Mouse (Mus musculus) megakaryocyte, embryonic 14.5 days (primary cell): ENCODE results near the gene Gsto2. TPM values are rescaled to one million over a fixed set of nuclear protein-coding genes. Genes with fewer than 3 reads are reported as not detected.
A peak's percentile ranks its signal among the peaks of the same experiment; 100 is the strongest.

ENCODE experiments used
- H3K27me3 ChIP-seq: replicated peaks from 2 replicates; pipeline ENCODE3; 2012; ENCODE audit warnings: inconsistent platforms
- H3K36me3 ChIP-seq: replicated peaks from 2 replicates; pipeline ENCODE3; 2012; ENCODE audit warnings: low read length, inconsistent platforms, mixed read lengths
- H3K4me1 ChIP-seq: 2 replicates; pipeline ENCODE4 v1.6.1; 2012; ENCODE audit warnings: inconsistent platforms
- H3K4me3 ChIP-seq: replicated peaks from 2 replicates; pipeline ENCODE3; 2012; ENCODE audit warnings: moderate library complexity, mild to moderate bottlenecking, inconsistent platforms
- H3K9me3 ChIP-seq: 2 replicates; pipeline ENCODE4 v1.6.1; 2012; ENCODE audit warnings: inconsistent platforms
- FLI1 ChIP-seq: IDR thresholded peaks from 2 replicates; pipeline ENCODE4 v1.6.1; 2012; ENCODE audit warnings: low read length, inconsistent platforms, mixed read lengths
- GATA1 ChIP-seq: IDR thresholded peaks from 3 replicates; pipeline ENCODE4 v1.6.1; 2012; ENCODE audit warnings: mixed read lengths, low read length, inconsistent platforms, borderline replicate concordance
- polyA plus RNA-seq: library from polyadenylated mRNA; stranded (reverse); fragments of >175 nt; gene quantifications from 2 replicates; pipeline ENCODE4 v1.2.3, GENCODE M21; 2012; ENCODE audit warnings: low replicate concordance; ENCODE audit not compliant: insufficient read depth

The Gsto2 gene
- polyA plus RNA-seq, 1 experiment, result not detected

DNA sequence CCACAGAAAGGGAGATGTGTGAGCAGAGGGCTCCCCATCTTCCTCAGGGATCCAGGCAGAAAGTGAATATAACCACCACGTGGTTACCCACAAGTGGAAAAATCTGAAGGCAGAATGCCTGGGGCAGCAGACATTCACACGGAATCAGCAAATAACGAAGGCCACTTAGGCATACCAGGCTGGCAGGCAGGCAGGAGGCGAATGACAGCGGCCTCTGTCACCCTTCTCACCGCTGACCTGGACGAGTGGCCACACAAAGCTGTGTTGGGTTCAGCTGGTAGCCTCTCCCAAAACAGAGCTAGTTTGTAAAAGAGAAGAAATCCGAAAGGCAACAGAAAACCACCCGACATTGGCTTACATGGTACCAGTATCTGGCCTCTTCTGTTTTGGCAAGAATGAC lies 52.7 kb downstream of the Gsto2 start:
- no peaks in the 10 kb centered on the region for H3K27me3 ChIP-seq
- H3K36me3 ChIP-seq, result peaks cover 18% of the 10 kb centered on the region
- no peak for TF ChIP-seq FLI1
- TF ChIP-seq GATA1, result no peak
- peaks cover 40% of the 10 kb centered on the region for H3K4me1 ChIP-seq
- no peaks in the 10 kb centered on the region for H3K9me3 ChIP-seq
- H3K4me3 ChIP-seq, result peak overlapping the region; percentile 99

DNA sequence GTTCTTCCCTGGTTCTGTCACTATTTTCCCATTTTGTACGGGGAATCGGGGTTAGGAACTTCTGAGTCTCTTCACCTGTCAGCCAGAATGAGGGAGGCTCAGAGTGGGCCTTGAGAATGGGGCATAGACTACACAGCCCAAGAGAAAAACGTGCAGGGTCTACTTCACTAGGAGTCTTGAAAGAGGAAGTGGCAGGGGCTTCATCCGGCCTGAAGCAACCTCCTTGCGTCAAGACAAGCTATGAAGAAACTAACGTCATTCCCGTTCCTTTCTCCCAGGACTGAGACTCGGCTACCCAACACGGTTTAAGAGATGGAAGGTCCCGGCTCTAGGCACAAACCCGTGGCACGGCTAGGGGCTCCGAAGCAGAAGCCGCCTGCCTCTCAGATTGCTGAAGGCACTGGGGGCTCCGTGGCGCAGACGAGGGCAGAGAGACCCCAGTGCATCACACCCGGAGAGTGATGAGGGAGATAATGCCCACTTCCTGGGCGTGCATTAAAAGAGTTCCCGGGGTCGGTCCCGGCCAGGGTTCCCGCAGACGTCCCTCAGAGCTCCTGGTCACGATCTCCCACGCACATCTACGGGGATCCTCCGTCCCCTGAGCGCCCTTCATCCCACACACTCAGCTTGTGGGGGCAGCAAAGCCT lies 53.2 kb downstream of the Gsto2 start:
- peaks cover 14% of the 10 kb centered on the region for H3K36me3 ChIP-seq
- H3K4me3 ChIP-seq, result peak overlapping the region; percentile 99
- no peak for TF ChIP-seq FLI1
- no peak for TF ChIP-seq GATA1
- H3K27me3 ChIP-seq, result no peaks in the 10 kb centered on the region
- peaks cover 42% of the 10 kb centered on the region for H3K4me1 ChIP-seq
- no peaks in the 10 kb centered on the region for H3K9me3 ChIP-seq

DNA sequence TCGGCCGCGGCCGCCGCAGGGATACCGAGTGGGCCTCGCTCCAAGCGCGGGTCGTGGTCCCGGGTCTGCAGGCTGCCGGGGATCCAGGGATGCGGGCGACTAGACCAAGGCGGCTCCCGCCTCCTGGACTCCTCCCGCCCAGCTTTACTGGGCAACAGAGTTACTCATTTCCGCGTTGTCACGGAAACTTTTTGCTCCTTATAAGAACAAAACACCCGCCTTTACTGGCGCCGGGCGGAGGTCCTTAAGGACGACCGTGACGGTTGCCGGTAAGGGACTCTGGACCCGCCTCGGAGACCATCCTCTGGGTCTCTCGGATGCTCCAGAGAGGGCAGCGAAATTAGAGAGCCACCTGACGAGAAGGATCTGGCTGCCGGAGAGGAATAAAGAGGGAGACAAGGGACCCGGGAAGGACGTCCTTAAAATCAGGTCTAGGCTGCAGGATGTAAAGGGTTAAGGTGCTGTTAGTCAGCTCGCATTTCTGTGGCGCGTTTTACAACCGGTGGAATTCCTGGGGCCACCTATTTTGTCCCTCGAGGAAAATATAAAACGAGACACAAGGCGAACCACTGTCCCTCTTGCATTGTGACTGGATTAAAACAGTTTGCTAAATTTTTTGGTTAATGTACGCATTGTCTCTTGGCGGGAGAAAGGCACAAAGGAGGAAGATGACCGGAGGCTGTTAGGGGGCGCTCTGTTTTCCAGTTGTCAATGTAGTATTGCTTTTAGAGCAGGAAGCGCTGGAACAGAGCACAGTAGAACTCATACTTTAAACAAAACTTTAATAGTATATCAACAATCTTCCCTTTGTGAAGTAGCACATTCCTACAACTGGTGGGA lies 54.0 kb downstream of the Gsto2 start, which contains the start of the genes Cfap43 and Itprip:
TSS of gene Cfap43 (minus strand) at position 162 of the 840 bp plus-strand sequence.
TSS of gene Itprip (minus strand) at position 174 of the 840 bp plus-strand sequence.
- TF ChIP-seq GATA1 (no peak), FLI1 (no peak)
- H3K4me1 ChIP-seq, result peaks cover 41% of the 10 kb centered on the region
- H3K4me3 ChIP-seq, result peak within 1 kb of the TSS; percentile 99

DNA sequence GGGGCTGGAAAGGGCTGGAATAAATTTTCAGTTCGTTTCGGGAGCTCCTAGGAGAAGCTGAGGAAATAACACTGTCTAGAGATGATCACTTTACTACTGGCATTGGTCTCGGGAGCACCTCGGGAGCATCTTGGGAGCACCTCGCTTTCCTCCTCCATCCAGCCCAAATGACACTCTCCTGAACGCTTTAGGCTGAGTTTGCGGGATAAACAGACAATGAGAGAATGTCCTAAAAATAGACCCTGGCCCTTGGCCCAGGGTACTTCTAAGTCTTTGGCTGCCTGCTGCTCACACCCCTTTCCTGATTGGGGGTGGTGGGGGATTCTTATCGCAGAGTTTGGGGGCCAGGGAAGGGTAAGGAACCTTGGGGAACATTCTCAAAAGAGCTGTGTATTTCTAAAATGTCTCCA lies 54.6 kb downstream of the Gsto2 start:
- Histone ChIP-seq H3K9me3 (no peaks in the 10 kb centered on the region), H3K36me3 (no peaks in the 10 kb centered on the region), H3K4me1 (peaks cover 41% of the 10 kb centered on the region), H3K4me3 (peak overlapping the region; percentile 99), H3K27me3 (no peaks in the 10 kb centered on the region)
- no peak for TF ChIP-seq FLI1
- TF ChIP-seq GATA1, result no peak

More for the DNA sequence above, 54.0 kb downstream of the Gsto2 start, which contains the start of the genes Cfap43 and Itprip:
- Histone ChIP-seq H3K36me3 (peaks cover 6% of the 10 kb centered on the region), H3K9me3 (no peaks in the 10 kb centered on the region), H3K27me3 (no peaks in the 10 kb centered on the region)

DNA sequence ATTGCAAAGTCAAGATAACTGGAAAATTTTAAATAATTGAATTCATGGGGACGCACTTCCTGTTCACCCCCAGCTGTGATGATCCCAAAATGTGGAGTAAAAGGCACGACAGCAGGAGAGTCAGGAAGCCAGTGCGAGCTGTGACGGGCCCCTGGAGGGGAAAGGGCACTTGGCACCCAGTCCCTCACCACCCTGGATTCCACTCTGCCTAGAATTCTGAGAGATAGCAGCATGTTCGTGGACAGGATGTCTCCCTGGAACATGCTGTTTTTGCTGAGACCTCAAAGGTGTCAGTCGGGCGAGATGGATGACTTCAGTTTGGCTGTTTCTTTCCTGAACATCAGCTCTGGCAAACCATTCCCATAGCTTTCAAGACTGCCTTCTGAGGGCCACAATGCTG lies 60.5 kb downstream of the Gsto2 start:
- no peak overlapping the region for H3K4me3 ChIP-seq
- no peaks in the 10 kb centered on the region for H3K36me3 ChIP-seq
- peaks cover 14% of the 10 kb centered on the region for H3K27me3 ChIP-seq
- peaks cover 9% of the 10 kb centered on the region for H3K4me1 ChIP-seq
- peaks cover 13% of the 10 kb centered on the region for H3K9me3 ChIP-seq
- TF ChIP-seq GATA1 (no peak), FLI1 (no peak)

DNA sequence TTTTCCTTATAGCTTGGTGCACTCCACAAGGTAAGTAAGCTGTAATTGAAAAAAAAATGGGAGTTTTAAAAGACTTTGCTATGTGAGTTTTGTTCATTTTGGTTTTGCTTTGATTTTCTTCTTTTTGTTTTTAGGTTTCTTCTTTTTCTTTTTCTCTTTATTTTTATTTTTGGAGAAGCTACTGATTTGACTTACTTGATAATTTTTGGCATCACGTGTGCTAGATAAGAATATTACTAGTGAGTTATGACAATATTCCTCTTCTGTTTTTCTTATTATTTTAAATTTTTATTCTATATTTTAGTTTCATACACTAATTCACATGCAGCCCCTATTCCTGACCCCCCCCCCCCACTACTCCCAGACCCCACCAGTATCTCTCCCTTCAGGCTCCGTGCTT lies 61.7 kb downstream of the Gsto2 start:
- Histone ChIP-seq H3K9me3 (peaks cover 13% of the 10 kb centered on the region), H3K27me3 (peaks cover 19% of the 10 kb centered on the region), H3K4me3 (no peak overlapping the region), H3K4me1 (peaks cover 9% of the 10 kb centered on the region), H3K36me3 (no peaks in the 10 kb centered on the region)
- TF ChIP-seq FLI1 (no peak), GATA1 (no peak)

DNA sequence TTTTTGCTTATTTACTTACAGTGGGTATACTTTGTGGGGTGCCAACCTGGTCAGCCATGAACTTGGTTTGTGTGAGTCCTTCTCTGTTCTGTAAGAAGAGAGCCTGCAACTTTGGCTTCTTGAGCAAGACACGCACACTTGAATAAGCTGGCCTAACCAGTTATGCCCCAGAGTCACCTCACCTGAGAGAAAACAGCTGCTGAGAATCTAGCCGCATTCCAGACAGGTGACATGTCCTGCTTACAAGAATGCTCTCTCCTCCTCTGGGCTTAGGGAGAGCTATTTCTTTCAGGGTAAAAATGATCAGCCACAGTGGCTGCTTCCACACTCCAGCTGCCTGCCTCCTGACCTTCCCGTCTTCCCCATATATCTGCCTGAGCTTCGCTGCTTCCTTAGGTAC lies 63.7 kb downstream of the Gsto2 start:
- peaks cover 13% of the 10 kb centered on the region for H3K9me3 ChIP-seq
- H3K36me3 ChIP-seq, result no peaks in the 10 kb centered on the region
- TF ChIP-seq GATA1, result no peak
- no peak for TF ChIP-seq FLI1
- H3K4me3 ChIP-seq, result no peak overlapping the region
- H3K27me3 ChIP-seq, result peaks cover 19% of the 10 kb centered on the region
- H3K4me1 ChIP-seq, result peaks cover 5% of the 10 kb centered on the region

DNA sequence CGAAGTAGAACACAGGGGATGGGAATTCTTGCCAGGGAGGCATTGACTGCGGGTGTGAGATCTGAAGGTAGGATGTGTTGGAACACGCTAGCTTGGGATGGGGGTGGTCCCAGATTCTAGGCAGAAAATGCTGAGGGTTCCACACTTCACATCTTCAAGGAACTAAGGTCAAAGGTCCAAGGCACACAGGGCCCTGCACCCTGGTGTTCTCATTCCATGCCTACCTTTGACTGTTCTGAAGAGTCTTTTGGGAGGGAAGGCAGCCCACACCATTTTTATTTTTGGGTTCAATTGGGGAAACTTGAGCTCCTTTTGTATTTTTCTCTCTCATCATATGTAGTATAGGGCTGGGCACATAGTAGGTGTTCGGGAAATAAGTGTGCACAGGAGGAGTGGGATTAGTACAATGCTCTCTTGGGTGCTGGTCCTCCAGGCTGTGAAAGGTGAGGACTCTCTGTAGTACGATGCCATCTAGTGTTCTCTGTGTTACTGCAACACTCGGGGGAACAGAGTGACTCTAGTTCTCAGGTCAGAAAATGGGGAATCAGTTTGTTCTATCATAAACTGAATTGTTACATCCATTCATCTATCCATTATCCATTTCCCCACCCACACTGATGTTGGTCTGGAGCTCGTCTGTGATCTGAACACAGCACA lies 66.8 kb downstream of the Gsto2 start:
- H3K4me1 ChIP-seq, result peaks cover 8% of the 10 kb centered on the region
- H3K4me3 ChIP-seq, result no peak overlapping the region
- H3K9me3 ChIP-seq, result peaks cover 8% of the 10 kb centered on the region
- no peaks in the 10 kb centered on the region for H3K36me3 ChIP-seq
- peaks cover 25% of the 10 kb centered on the region for H3K27me3 ChIP-seq
- TF ChIP-seq GATA1 (no peak), FLI1 (no peak)

DNA sequence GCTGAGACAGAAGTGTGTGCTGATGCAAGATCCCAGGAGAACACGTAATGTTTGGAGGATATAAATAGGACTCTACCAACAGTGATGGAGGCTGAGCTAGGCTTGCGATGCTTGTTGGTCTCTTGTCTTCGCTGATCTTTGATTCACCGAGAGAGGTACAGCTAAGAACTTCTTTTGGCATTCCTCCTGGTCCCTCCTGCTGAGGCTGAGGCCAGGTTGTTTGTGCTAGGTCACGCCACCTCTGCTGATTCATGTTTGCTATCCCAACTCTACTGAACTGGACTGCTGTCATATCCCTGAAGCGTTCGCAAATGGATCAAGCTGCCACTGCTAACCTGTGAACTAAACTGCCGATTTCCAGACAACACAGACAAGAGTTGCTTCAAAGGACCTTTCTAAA lies 68.8 kb downstream of the Gsto2 start:
- Histone ChIP-seq H3K27me3 (peaks cover 41% of the 10 kb centered on the region), H3K36me3 (no peaks in the 10 kb centered on the region), H3K4me3 (no peak overlapping the region), H3K9me3 (no peaks in the 10 kb centered on the region), H3K4me1 (peaks cover 19% of the 10 kb centered on the region)
- TF ChIP-seq FLI1 (no peak), GATA1 (no peak)
